Mouse (Mus musculus): ENCODE measurements around the gene Hacd3.

GRCm38 (mm10) chr9:65070587-65070986, 49.1 kb upstream of the Hacd3 start:
- no peak for TF ChIP-seq MYC (IDR thresholded peaks at IDR 0.05; ENCODE audit: low read depth, low read length)
- no peak for TF ChIP-seq MAFK (IDR thresholded peaks at IDR 0.05; ENCODE audit: insufficient replicate concordance, low read length)
- no peak for TF ChIP-seq USF2 (conservative IDR thresholded peaks at IDR 0.05; ENCODE audit: low read depth, low read length)
- TF ChIP-seq CTCF (conservative IDR thresholded peaks at IDR 0.05 in 1 of 2, IDR thresholded peaks at IDR 0.05 in 1 of 2; ENCODE audit: low read depth in 2 of 2, low read length in 2 of 2): no peak
- no peak for TF ChIP-seq EP300 (IDR thresholded peaks at IDR 0.05; ENCODE audit: low read length)
- TF ChIP-seq HCFC1 (IDR thresholded peaks at IDR 0.05; ENCODE audit: low read depth, low read length): no peak
- no peak for TF ChIP-seq USF1 (IDR thresholded peaks at IDR 0.05; ENCODE audit: low read depth, low read length)
- TF ChIP-seq IRF4 (IDR thresholded peaks at IDR 0.05; ENCODE audit: low read depth, low read length): no peak
- TF ChIP-seq POLR2A (IDR thresholded peaks at IDR 0.05; ENCODE audit: low read depth, low read length): no peak
- TF ChIP-seq TBP (conservative IDR thresholded peaks at IDR 0.05; ENCODE audit: low read depth, low read length): no peak
- no peak for TF ChIP-seq POLR2AphosphoS2 (IDR thresholded peaks at IDR 0.05; ENCODE audit: low read depth, low read length)
- no peak for TF ChIP-seq CHD1 (IDR thresholded peaks at IDR 0.05; ENCODE audit: low read depth, low read length)
- no peak for TF ChIP-seq JUN (IDR thresholded peaks at IDR 0.05; ENCODE audit: insufficient read depth, low read depth, low read length)
- TF ChIP-seq TCF12 (IDR thresholded peaks at IDR 0.05; ENCODE audit: low read depth, low read length): no peak
